Mouse (Mus musculus) left cerebral cortex, postnatal 4 days (tissue): Measurements from ENCODE around the gene Clca2. TPM values are rescaled to one million over a fixed set of nuclear protein-coding genes. Genes with fewer than 3 reads are reported as not detected.
"Not testable (repeated sequence)": the region's sequence is repeated elsewhere in the genome, so short reads cannot be mapped to it uniquely, and the experiment has no call there.

Experiments used
- DNase-seq: peaks from one replicate; pipeline ENCODE4 v3.0.0-alpha.2; 2022
- intact Hi-C: fragments of 180-260 bp; cut with DNase I; formaldehyde crosslinking; loops from one replicate; pipeline ENCODE4 v1.15.1; 2025
- total RNA-seq, 2 experiments: library from RNA; stranded (reverse); gene quantifications; 2 replicates each; pipeline ENCODE4 v1.2.3; 2021

Gene Clca2
- total RNA-seq, 2 experiments from 2014 or later, result not detected

DNA sequence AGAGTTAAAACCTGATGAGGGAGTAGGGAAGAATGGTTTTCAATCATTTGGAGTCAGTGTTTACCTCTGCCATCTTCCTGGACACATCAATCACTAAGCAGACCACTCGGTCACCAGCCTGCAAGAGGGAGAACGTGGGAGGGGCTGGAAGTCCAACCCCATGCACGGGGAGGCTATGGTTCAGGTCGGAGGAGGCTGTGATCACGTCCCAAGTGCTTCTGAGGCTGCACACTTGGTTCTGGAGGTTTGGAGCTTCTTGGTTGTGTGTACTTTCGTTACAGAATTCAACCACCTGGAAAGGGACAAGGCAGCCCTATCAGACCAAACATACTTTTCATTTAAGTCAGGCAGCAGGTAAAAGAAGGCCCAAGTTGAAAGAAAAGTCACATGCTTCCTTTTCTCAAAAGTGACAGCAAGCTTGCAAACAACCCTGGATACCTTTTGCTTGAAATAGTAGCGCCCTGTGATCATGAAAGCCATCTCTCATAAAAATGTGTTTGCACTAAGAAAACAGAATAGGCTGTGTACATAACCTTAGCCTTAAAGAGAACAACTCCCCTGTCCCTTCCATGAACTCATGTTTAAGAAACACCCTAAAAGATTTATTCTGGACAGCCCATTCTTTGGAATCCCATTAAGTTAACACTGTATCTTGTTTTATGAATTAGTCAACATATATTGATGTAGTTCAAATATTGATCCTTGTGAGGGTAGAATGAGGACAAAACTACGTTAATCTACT, 11.2 kb downstream of the Clca2 start:
- DNase-seq, result no peak
- intact Hi-C loops, result no loop called here

DNA sequence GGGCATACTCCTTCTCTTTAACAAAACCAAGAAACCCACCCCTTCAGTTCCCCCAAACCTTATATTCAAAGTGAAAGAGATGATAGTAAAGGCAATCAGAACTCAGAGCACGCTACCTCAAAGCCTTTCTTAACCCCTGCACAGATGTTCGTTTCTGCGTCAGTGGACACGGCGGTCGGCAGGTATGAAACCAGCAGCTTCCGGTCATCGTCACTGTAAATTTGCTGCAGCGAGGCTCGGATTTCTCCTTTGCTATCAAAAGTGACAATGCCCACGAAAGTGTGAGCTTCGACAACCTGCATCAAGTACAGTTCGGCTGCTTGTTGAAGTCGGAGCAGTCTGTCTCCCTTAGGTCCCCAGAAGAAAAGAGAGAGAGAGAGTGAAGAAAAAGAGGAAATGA, 13.1 kb downstream of the Clca2 start:
- no peak for DNase-seq
- intact Hi-C loops, result no loop called here

GRCm38 (mm10) chr3:145083081-145083480, 16.2 kb downstream of the Clca2 start:
- DNase-seq, result no peak
- intact Hi-C loops, result no loop called here

DNA sequence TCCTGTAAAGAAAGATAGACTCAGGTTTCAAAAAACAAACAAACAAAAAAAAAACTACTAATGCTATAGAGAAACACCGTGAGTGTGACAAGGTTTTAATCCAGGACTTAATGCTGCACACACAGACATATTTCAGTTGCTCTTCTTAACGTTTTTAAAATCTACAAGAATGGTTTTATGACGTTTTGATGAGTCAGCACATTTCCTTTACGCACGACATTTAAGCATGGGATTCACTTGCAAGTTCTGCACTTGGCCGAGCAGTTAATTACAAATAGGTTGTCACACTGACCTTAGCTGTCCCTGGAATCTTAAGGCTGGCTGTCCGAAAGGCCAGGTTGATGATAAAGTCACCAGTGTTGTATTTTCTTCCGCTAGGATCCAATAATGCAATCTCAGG, 18.3 kb downstream of the Clca2 start:
- no peak for DNase-seq
- intact Hi-C loops, result no loop called here

GRCm38 (mm10) chr3:145078405-145078804, 20.8 kb downstream of the Clca2 start:
- DNase-seq, result no peak
- intact Hi-C loops, result no loop called here

DNA sequence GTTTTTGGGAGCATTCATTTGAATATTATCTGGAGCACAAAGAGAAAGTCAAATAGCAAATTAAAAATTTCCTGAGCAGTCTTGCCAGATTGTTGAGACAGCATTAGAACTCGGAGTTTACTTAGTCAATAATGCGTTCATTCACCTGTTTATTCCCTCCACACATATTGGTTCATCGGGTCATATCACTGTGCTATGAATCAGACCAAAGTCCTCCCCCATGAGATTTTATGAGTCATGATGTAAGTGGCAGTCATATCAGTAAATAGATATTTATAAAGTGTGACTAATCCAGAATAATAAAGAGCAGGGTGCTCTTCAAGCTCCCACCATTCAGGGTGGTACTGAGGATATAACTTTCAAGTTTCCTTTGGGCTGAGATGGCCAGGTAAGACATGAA, 26.9 kb downstream of the Clca2 start:
- DNase-seq, result no peak
- intact Hi-C loops, result no loop called here

GRCm38 (mm10) chr3:145068964-145069363, 30.3 kb downstream of the Clca2 start:
- intact Hi-C loops, result no loop called here
- no peak for DNase-seq

DNA sequence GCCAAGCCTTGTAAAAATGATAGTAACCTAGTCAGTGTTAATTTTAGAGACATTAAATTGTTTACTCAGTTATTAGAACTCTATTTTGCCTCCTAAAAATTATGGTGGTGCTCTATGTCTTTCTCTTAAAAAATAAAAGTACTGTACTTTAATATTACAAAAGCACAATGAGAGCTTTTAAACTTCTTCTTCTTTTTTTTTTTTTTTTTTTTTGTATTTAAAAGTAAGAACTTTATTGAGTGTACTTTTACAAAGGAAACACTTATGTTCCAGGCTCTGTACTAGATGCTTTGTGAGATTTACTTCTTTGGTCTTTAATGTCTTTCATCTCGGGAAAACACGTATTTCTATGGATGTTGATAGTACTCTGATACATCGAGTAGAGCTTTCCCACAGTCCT, 44.1 kb downstream of the Clca2 start:
- DNase-seq, intact Hi-C loops: not testable (repeated sequence)

DNA sequence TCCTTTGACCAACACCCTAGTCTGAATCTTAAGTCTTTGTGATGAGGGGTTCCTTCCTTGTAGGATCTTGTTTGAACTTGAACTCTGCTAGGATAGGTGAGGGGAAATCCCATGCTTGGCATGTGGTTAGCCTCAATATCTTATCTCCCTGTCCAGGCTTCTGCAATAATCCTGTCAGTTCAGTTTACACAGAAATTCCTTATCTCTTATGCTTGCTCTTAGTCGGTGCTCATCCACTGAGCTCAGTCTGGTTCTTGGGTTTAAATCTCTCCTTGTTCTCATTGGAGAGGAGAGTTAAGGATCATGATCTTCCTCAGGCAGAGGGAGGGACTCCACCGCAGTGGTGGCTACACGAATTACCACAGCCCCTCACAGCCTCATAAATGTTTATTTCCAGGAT, 49.4 kb downstream of the Clca2 start:
- no peak for DNase-seq
- intact Hi-C loops, result no loop called here

DNA sequence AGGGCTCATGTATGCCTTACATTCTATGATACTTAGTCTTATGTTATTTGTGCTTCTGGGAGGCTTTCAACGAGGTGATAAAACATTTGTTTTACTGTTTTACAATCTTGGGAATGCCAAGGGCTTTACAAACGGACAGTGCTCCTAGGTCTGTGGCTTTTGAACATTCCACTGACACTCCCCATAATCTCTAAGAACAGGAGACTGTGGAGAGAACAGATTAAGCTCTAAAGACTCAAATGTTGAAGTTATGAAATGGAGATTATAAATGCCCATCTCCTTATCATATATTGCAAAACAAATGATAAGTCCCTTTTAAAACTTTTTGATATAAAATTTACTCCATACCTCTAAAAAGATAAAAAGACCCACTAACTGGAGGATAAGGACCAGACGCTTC, 60.4 kb downstream of the Clca2 start:
- no peak for DNase-seq
- intact Hi-C loops, result no loop called here

- intact Hi-C loops, result no loop called here
- DNase-seq, result no peak
These were observed 66.6 kb downstream of the Clca2 start, which contains the start of gene Clca1 for GRCm38 (mm10) chr3:145032676-145033075. Gene Clca1, minus strand, starts transcription at chr3:145032776.

- intact Hi-C loops, result loop anchor here (10.0 kb wide), 1 partner anchor 203 kb away; no protein-coding TSS in a partner anchor
- DNase-seq, result no peak
These were observed 71.2 kb downstream of the Clca2 start for GRCm38 (mm10) chr3:145028036-145028435.

DNA sequence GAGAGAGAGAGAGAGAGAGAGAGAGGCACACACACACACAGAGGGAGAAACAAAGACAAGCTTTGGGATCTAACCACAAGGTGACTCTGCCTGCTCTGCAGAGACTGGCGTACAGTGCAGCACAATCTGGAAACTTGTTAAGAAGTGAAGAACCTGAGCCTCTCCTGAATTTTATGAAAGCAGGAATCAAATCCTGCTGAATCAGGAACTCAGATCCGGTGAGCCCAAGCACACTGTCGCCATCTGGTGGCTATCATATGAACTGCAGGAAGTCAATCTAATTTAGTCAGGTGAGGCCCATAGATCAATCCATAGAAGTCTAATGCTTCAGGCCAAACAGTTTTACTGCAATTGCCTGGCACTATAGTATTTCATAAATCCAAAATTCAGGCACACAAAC, 72.5 kb downstream of the Clca2 start:
- DNase-seq, result peak; percentile 34
- intact Hi-C loops, result loop anchor here (10.0 kb wide), 1 partner anchor 202 kb away; no protein-coding TSS in a partner anchor

Other genes with a start within 250 kb of the Clca2 start
- gene Clca4b, start 166.9 kb downstream of the Clca2 start, total RNA-seq, result not detected
- not detected for gene Clca4a, start 124.4 kb downstream of the Clca2 start, total RNA-seq
- gene Clca1, start 66.7 kb downstream of the Clca2 start, total RNA-seq, result not detected
- 10 to 100 TPM; 20.3 to 24.4 TPM for gene Odf2l, start 19.1 kb upstream of the Clca2 start, total RNA-seq
- gene Col24a1, start 193.0 kb upstream of the Clca2 start, total RNA-seq, result 1 to 10 TPM; 3.0 to 3.4 TPM